Mouse (Mus musculus) G1E (cell line): Measurements from ENCODE around the gene Dach1. TPM values are rescaled to one million over a fixed set of nuclear protein-coding genes. Genes with fewer than 3 reads are reported as not detected.

Experiments
- ATAC-seq: 2 replicates; pipeline ENCODE4 v1.8.0; 2016; ENCODE audit warnings: mild to moderate bottlenecking; ENCODE audit not compliant: insufficient number of reproducible peaks, poor library complexity, low FRiP score, severe bottlenecking; ENCODE audit errors: extremely low read depth
- DNase-seq: peaks from one replicate; pipeline ENCODE4 v3.0.0; 2012; ENCODE audit warnings: low spot score
- H3K27me3 ChIP-seq: 2 replicates; pipeline ENCODE4 v1.6.1; 2012; ENCODE audit warnings: mild to moderate bottlenecking, low read length, inconsistent platforms; ENCODE audit not compliant: insufficient read depth
- H3K36me3 ChIP-seq: replicated peaks from 2 replicates; pipeline ENCODE3; 2012; ENCODE audit warnings: mild to moderate bottlenecking, inconsistent platforms
- H3K4me1 ChIP-seq: 2 replicates; pipeline ENCODE4 v1.6.1; 2012; ENCODE audit warnings: low read depth, low read length, inconsistent platforms, mixed read lengths; ENCODE audit not compliant: insufficient read depth
- H3K4me3 ChIP-seq: 2 replicates; pipeline ENCODE4 v1.5.1; 2012; ENCODE audit warnings: low read depth, mild to moderate bottlenecking, inconsistent platforms, low read length, moderate library complexity, mixed read lengths
- H3K9me3 ChIP-seq: replicated peaks from 2 replicates; pipeline ENCODE4 v1.6.1; 2012; ENCODE audit warnings: inconsistent platforms
- CTCF ChIP-seq: IDR thresholded peaks from 2 replicates; pipeline ENCODE4 v1.5.1; 2012; ENCODE audit warnings: low read depth, low read length, inconsistent platforms, mixed read lengths
- GATA1 ChIP-seq: IDR thresholded peaks from 2 replicates; pipeline ENCODE4 v1.6.1; 2012; ENCODE audit warnings: borderline replicate concordance, low read length, inconsistent platforms, mixed read lengths
- GATA2 ChIP-seq: IDR thresholded peaks from 2 replicates; pipeline ENCODE4 v1.6.1; 2012; ENCODE audit warnings: low read depth, low read length, inconsistent platforms, borderline replicate concordance
- POLR2AphosphoS5 ChIP-seq: IDR thresholded peaks from 2 replicates; pipeline ENCODE4 v1.6.1; 2012; ENCODE audit warnings: low read depth, low read length, inconsistent platforms; ENCODE audit not compliant: insufficient replicate concordance
- TAL1 ChIP-seq: conservative IDR thresholded peaks from 2 replicates; pipeline ENCODE4 v1.6.1; 2012; ENCODE audit warnings: low read depth, low read length, inconsistent platforms, mixed read lengths
- polyA plus RNA-seq: library from polyadenylated mRNA; stranded (reverse); fragments of >175 nt; gene quantifications from 2 replicates; pipeline ENCODE4 v1.2.3, GENCODE M21; 2012
- total RNA-seq, 2 experiments: library from RNA; stranded (forward) in 1 of 2; stranded (reverse) in 1 of 2; fragments of 200-1000 nt in 1 of 2; fragments of >200 nt in 1 of 2; fragmentation: Nextera tagmentation in 1 of 2; gene quantifications; 2 replicates each; pipeline ENCODE4 v1.2.3; 2014 to 2017

Gene Dach1
- total and polyA plus RNA-seq, 3 experiments, result 0.05 TPM; not detected in 2

GRCm38 (mm10) chr14:98155725-98156392, 13.7 kb downstream of the Dach1 start:
- Histone ChIP-seq H3K4me3 (no peak overlapping the region), H3K4me1 (no peaks in the 10 kb centered on the region), H3K9me3 (peaks cover 4% of the 10 kb centered on the region), H3K36me3 (no peaks in the 10 kb centered on the region), H3K27me3 (no peaks in the 10 kb centered on the region)
- TF ChIP-seq GATA2, result no peak
- TF ChIP-seq CTCF, result no peak
- no peak for TF ChIP-seq POLR2AphosphoS5
- no peak for TF ChIP-seq TAL1
- no peak for TF ChIP-seq GATA1
- no peak for ATAC-seq
- no peak for DNase-seq

GRCm38 (mm10) chr14:98154832-98155422, 14.6 kb downstream of the Dach1 start:
- Histone ChIP-seq H3K4me3 (no peak overlapping the region), H3K9me3 (peaks cover 4% of the 10 kb centered on the region), H3K4me1 (no peaks in the 10 kb centered on the region), H3K27me3 (no peaks in the 10 kb centered on the region), H3K36me3 (no peaks in the 10 kb centered on the region)
- ATAC-seq (no peak), DNase-seq (no peak)
- TF ChIP-seq CTCF, result no peak
- TF ChIP-seq GATA1, result no peak
- no peak for TF ChIP-seq POLR2AphosphoS5
- TF ChIP-seq GATA2, result no peak
- TF ChIP-seq TAL1, result no peak

GRCm38 (mm10) chr14:98141758-98142157, 27.8 kb downstream of the Dach1 start:
- Histone ChIP-seq H3K36me3 (no peaks in the 10 kb centered on the region), H3K4me3 (no peak overlapping the region), H3K27me3 (no peaks in the 10 kb centered on the region), H3K4me1 (no peaks in the 10 kb centered on the region), H3K9me3 (0 out of 2 replicates have a peak, but pooled peaks cover 4% of the 10 kb centered on the region)
- no peak for ATAC-seq
- TF ChIP-seq CTCF (no peak), GATA2 (no peak), GATA1 (no peak), TAL1 (no peak), POLR2AphosphoS5 (no peak)
- DNase-seq, result no peak

GRCm38 (mm10) chr14:98138873-98139665, 30.5 kb downstream of the Dach1 start:
- TF ChIP-seq POLR2AphosphoS5 (no peak), GATA1 (no peak), GATA2 (no peak), TAL1 (no peak), CTCF (no peak)
- DNase-seq (no peak), ATAC-seq (no peak)
- no peaks in the 10 kb centered on the region for H3K27me3 ChIP-seq
- no peaks in the 10 kb centered on the region for H3K36me3 ChIP-seq
- no peaks in the 10 kb centered on the region for H3K4me1 ChIP-seq
- H3K9me3 ChIP-seq, result peaks cover 8% of the 10 kb centered on the region; the same call in 1 of the 2 replicates
- H3K4me3 ChIP-seq, result no peak overlapping the region

DNA sequence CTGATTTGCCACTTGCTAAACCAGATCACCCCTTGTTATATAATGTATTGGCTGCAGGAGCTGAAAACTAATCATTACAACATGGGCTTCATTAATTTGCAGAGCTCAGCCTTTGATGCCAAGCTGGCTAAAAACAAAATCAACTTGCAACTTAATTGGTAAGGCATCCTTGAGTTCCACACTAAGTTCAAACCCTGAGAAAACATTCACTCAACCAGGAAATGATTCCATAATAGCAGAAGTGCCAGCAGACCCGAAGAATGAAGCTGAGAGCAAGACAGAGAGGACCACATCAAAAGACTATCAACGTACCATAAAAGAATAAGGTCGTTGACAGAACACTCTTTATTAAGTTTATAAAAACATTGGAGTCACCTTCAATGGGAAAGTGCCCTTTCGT, 35.0 kb downstream of the Dach1 start:
- DNase-seq (no peak), ATAC-seq (no peak)
- no peaks in the 10 kb centered on the region for H3K4me1 ChIP-seq
- H3K4me3 ChIP-seq, result no peak overlapping the region
- H3K27me3 ChIP-seq, result no peaks in the 10 kb centered on the region
- peaks cover 8% of the 10 kb centered on the region; the same call in 1 of the 2 replicates for H3K9me3 ChIP-seq
- no peaks in the 10 kb centered on the region for H3K36me3 ChIP-seq
- TF ChIP-seq CTCF, result no peak
- no peak for TF ChIP-seq GATA2
- TF ChIP-seq GATA1, result no peak
- no peak for TF ChIP-seq TAL1
- no peak for TF ChIP-seq POLR2AphosphoS5

- Histone ChIP-seq H3K4me1 (no peaks in the 10 kb centered on the region), H3K9me3 (peaks cover 3% of the 10 kb centered on the region), H3K4me3 (no peak overlapping the region), H3K36me3 (no peaks in the 10 kb centered on the region), H3K27me3 (no peaks in the 10 kb centered on the region)
- ATAC-seq, result no peak
- no peak for DNase-seq
- TF ChIP-seq POLR2AphosphoS5 (no peak), TAL1 (no peak), CTCF (no peak), GATA2 (no peak), GATA1 (no peak)
These were observed 46.5 kb downstream of the Dach1 start for GRCm38 (mm10) chr14:98123032-98123431.
